Mouse (Mus musculus): ENCODE results near the gene Dhrs3. TPM values are rescaled to one million over a fixed set of nuclear protein-coding genes. Genes with fewer than 3 reads are reported as not detected.

Gene Dhrs3
- 18.8 TPM for polyA plus RNA-seq (2017; shearing (Covaris generic))

DNA sequence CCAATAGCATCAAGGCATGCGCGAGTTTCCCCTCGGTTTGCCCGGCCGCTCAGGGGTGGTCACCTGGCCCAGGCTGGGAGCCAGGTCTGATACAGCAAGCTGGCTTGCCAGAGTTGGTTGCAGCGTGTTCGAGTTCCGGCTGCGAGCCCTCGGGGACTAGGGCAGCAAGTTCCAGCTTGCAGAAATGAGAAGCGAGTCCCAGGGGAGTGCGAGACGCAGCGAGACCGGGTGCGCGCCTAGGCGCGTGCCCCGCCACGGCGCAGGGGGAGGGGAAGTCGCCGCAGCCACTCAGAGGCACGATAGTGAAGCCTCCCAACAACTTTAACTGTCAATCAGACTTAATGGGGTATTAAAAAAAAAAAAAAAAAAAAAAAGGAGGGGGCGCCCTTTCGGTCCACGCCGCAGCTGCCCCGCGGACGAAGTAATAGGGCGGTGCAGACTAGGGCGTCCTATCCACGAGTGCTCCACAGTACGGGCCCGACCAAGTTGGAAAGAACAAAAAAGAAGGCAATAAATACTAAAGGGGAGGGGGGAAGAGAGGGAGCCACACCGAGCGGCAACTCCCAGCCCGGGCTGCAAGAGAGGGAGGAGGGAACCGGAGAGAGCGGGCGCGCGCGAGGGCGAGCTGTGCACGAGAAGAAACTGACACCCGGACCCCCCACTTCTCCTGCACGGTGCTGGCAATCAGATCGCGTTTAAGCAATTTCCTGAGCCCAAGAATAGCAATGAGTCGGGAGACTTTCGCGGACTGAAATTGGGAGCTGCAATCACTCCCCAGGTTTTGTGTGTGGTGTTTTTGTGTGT, at the start of gene Dhrs3:
Dhrs3 (plus strand) TSS at position 695 of the 804 bp plus-strand sequence.

Other genes starting within 250 kb of the Dhrs3 start
- not detected for gene Gm436, start 206.5 kb upstream of the Dhrs3 start, polyA plus RNA-seq (2017; shearing (Covaris generic))
- not detected for gene Gm13178, start 171.4 kb upstream of the Dhrs3 start, polyA plus RNA-seq (2017; shearing (Covaris generic))
- gene Gm438, start 106.2 kb upstream of the Dhrs3 start, polyA plus RNA-seq (2017; shearing (Covaris generic)) = not detected

Measured in CD4-positive, CD25-positive, alpha-beta regulatory T cell (primary cell).